Mouse (Mus musculus): Measurements from ENCODE around the gene Rab43. TPM values are rescaled to one million over a fixed set of nuclear protein-coding genes. Genes with fewer than 3 reads are reported as not detected.

Rab43 gene
- total RNA-seq (2014; rRNA removed; ENCODE audit: low replicate concordance) = 11.8 and 19.7 TPM in 2 replicates
- polyA plus RNA-seq (2015; fragmentation: Nextera tagmentation; extraction: Ambion mirVana) = 6.7 and 6.8 TPM in 2 replicates

DNA sequence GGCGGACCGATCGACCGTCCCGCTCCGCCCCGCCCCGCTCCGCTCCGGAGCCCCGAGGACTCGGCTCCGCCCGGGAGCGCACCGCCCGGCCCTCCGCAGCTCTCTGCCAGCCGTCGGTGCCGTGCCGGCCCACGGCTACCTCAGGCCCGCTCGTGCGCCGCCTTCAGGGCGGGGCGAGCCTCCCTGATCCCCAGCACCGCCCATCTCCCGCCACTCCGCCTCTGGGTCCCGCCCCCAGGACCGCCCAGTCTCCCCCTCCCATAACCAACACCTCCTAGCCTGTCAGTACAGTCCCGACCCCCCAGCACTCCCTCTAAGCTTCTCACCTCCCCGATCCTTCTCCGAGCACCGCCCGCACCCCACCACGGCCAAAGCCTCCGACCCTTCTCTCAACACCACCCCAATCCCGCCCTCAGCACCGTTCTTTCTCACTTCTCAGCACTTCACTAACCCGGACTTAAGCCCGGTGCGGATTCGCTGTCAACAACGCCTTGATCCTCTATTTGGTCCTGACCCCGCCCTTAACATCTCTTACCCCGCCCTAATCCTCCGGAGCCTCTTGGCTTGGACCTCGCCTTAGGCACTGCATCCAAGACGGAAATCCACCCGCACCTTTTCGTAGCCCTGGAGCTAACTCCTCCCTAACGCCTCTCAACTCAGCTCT is at the start of gene Rab43:
Gene Rab43, minus strand, starts transcription at position 490 of the 664 bp plus-strand sequence.
- DNase-seq (ENCODE audit: low spot score) (peak; percentile 82), ATAC-seq (ENCODE audit: insufficient read depth, low read depth) (peak; percentile 97)
- Histone ChIP-seq H3K27me3 (ENCODE audit: control insufficient read depth, insufficient read depth, low read length) (no peaks in the 10 kb centered on the region), H3K9me3 (replicated peaks; ENCODE audit: control insufficient read depth, low read length) (no peaks in the 10 kb centered on the region), H3K36me3 (replicated peaks; ENCODE audit: control insufficient read depth, insufficient read depth, low read length) (peaks cover 18% of the 10 kb centered on the region), H3K27ac (ENCODE audit: low read depth) (peak within 1 kb of the TSS; percentile 89), H3K4me2 (ENCODE audit: low read depth, low read length) (peak within 1 kb of the TSS; percentile 94), H3K9ac (replicated peaks; ENCODE audit: low read depth, low read length) (peak within 1 kb of the TSS; percentile 81), H3K4me3 (ENCODE audit: low read depth, low read length) (peak within 1 kb of the TSS; percentile 75), H3K4me1 (ENCODE audit: control insufficient read depth, insufficient read depth) (peaks cover 18% of the 10 kb centered on the region)
- TF ChIP-seq EP300 (IDR thresholded peaks at IDR 0.05; ENCODE audit: low read depth) (peak; percentile 30; the same call in 1 of the 2 replicates), CTCF (IDR thresholded peaks at IDR 0.05; ENCODE audit: low read depth) (peak; percentile 25; the same call in 1 of the 2 replicates)
- under 1% methylated on average over 53 of the region's 56 CpGs for WGBS

GRCm38 (mm10) chr6:87857071-87857470 is 45.1 kb upstream of the Rab43 start:
- Histone ChIP-seq H3K9ac (replicated peaks; ENCODE audit: low read depth, low read length) (no peak overlapping the region), H3K4me1 (ENCODE audit: control insufficient read depth, insufficient read depth) (no peaks in the 10 kb centered on the region)
- no peak for ATAC-seq (ENCODE audit: insufficient read depth, low read depth)

GRCm38 (mm10) chr6:87853446-87853845 is 41.5 kb upstream of the Rab43 start:
- no peak overlapping the region for H3K4me3 ChIP-seq (ENCODE audit: low read depth, low read length)
- WGBS = 71% methylated on average over 4 of the region's 4 CpGs
- H3K9me3 ChIP-seq (replicated peaks; ENCODE audit: control insufficient read depth, low read length) = no peaks in the 10 kb centered on the region
- H3K27ac ChIP-seq (ENCODE audit: low read depth) = no peak overlapping the region
- no peak overlapping the region for H3K9ac ChIP-seq (replicated peaks; ENCODE audit: low read depth, low read length)
- ATAC-seq (ENCODE audit: insufficient read depth, low read depth) (no peak), DNase-seq (ENCODE audit: low spot score) (no peak)
- H3K27me3 ChIP-seq (ENCODE audit: control insufficient read depth, insufficient read depth, low read length) = no peaks in the 10 kb centered on the region
- H3K4me2 ChIP-seq (ENCODE audit: low read depth, low read length) = no peak overlapping the region
- H3K36me3 ChIP-seq (replicated peaks; ENCODE audit: control insufficient read depth, insufficient read depth, low read length) = peaks cover 2% of the 10 kb centered on the region; the same call in 1 of the 2 replicates
- TF ChIP-seq EP300 (IDR thresholded peaks at IDR 0.05; ENCODE audit: low read depth) = no peak
- no peak for TF ChIP-seq CTCF (IDR thresholded peaks at IDR 0.05; ENCODE audit: low read depth)
- peaks cover 12% of the 10 kb centered on the region; the same call in 1 of the 2 replicates for H3K4me1 ChIP-seq (ENCODE audit: control insufficient read depth, insufficient read depth)

More at GRCm38 (mm10) chr6:87857071-87857470, 45.1 kb upstream of the Rab43 start:
- H3K36me3 ChIP-seq (replicated peaks; ENCODE audit: control insufficient read depth, insufficient read depth, low read length) = no peaks in the 10 kb centered on the region
- no peaks in the 10 kb centered on the region for H3K27me3 ChIP-seq (ENCODE audit: control insufficient read depth, insufficient read depth, low read length)
- no peak for DNase-seq (ENCODE audit: low spot score)
- TF ChIP-seq CTCF (IDR thresholded peaks at IDR 0.05; ENCODE audit: low read depth) (no peak), EP300 (IDR thresholded peaks at IDR 0.05; ENCODE audit: low read depth) (no peak)
- no peaks in the 10 kb centered on the region for H3K9me3 ChIP-seq (replicated peaks; ENCODE audit: control insufficient read depth, low read length)
- H3K4me2 ChIP-seq (ENCODE audit: low read depth, low read length) = no peak overlapping the region
- no peak overlapping the region for H3K4me3 ChIP-seq (ENCODE audit: low read depth, low read length)
- H3K27ac ChIP-seq (ENCODE audit: low read depth) = no peak overlapping the region
- 17% methylated on average over 1 of the region's 1 CpGs for WGBS

- 73% methylated on average over 6 of the region's 6 CpGs for WGBS
- peaks cover 26% of the 10 kb centered on the region for H3K4me1 ChIP-seq (ENCODE audit: control insufficient read depth, insufficient read depth)
- no peaks in the 10 kb centered on the region for H3K9me3 ChIP-seq (replicated peaks; ENCODE audit: control insufficient read depth, low read length)
- no peak for ATAC-seq (ENCODE audit: insufficient read depth, low read depth)
- no peak overlapping the region for H3K9ac ChIP-seq (replicated peaks; ENCODE audit: low read depth, low read length)
- TF ChIP-seq CTCF (IDR thresholded peaks at IDR 0.05; ENCODE audit: low read depth) = no peak
- no peak for TF ChIP-seq EP300 (IDR thresholded peaks at IDR 0.05; ENCODE audit: low read depth)
- DNase-seq (ENCODE audit: low spot score) = no peak
- no peak overlapping the region for H3K4me3 ChIP-seq (ENCODE audit: low read depth, low read length)
- H3K4me2 ChIP-seq (ENCODE audit: low read depth, low read length) = no peak overlapping the region
- H3K27ac ChIP-seq (ENCODE audit: low read depth) = no peak overlapping the region
- H3K36me3 ChIP-seq (replicated peaks; ENCODE audit: control insufficient read depth, insufficient read depth, low read length) = peaks cover 3% of the 10 kb centered on the region; the same call in 1 of the 2 replicates
- H3K27me3 ChIP-seq (ENCODE audit: control insufficient read depth, insufficient read depth, low read length) = no peaks in the 10 kb centered on the region
Measured at GRCm38 (mm10) chr6:87851871-87852270, 39.9 kb upstream of the Rab43 start.

DNA sequence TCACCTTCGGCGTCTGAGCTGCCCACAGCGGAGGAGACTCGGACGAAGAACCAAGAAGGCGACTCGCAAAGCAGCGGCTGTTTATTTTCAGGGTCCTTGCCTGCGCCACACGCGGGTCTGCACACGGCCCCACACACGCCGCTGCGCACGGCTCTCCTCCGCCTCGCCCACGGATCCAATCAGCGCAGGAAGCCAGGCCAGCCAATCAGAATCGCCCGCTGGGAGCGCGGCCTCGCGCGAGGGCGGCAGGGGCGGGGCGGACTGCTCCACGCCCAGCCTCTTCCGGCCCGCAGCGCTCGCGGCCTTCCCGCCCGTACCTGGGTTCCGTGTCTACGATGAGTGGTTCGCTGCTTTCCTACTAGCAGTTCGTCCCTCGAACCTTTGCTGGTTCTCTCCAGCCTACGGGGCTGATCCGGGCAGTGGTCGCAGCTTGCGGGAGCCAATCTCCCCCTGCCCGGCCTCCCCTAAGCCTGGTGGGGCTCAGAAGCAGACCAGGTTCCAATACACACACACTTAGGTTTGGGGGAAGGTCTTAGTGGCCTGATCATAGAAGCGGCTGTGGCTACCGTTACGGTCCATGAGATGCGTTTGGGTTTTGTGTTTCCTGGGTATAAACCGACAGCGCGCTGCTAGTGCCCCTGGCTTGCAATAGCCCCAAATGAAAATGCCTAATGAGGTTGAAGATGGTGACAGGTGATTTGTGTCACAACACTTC is 39.1 kb upstream of the Rab43 start, which contains the start of gene Cnbp:
Gene Cnbp, minus strand, starts transcription at position 207 of the 715 bp plus-strand sequence.
- no peaks in the 10 kb centered on the region for H3K27me3 ChIP-seq (ENCODE audit: control insufficient read depth, insufficient read depth, low read length)
- DNase-seq (ENCODE audit: low spot score) (peak; percentile 94), ATAC-seq (ENCODE audit: insufficient read depth, low read depth) (peak; percentile 99)
- H3K36me3 ChIP-seq (replicated peaks; ENCODE audit: control insufficient read depth, insufficient read depth, low read length) = peaks cover 3% of the 10 kb centered on the region; the same call in 1 of the 2 replicates
- peak within 1 kb of the TSS; percentile 99 for H3K9ac ChIP-seq (replicated peaks; ENCODE audit: low read depth, low read length)
- H3K9me3 ChIP-seq (replicated peaks; ENCODE audit: control insufficient read depth, low read length) = no peaks in the 10 kb centered on the region
- peak within 1 kb of the TSS; percentile 82 for H3K4me2 ChIP-seq (ENCODE audit: low read depth, low read length)
- no peak for TF ChIP-seq CTCF (IDR thresholded peaks at IDR 0.05; ENCODE audit: low read depth)
- TF ChIP-seq EP300 (IDR thresholded peaks at IDR 0.05; ENCODE audit: low read depth) = no peak
- H3K4me3 ChIP-seq (ENCODE audit: low read depth, low read length) = peak within 1 kb of the TSS; percentile 93
- WGBS = under 1% methylated on average over 49 of the region's 55 CpGs
- H3K27ac ChIP-seq (ENCODE audit: low read depth) = peak within 1 kb of the TSS; percentile 95
- peaks cover 29% of the 10 kb centered on the region for H3K4me1 ChIP-seq (ENCODE audit: control insufficient read depth, insufficient read depth)
